Mouse (Mus musculus) spleen, adult 2 months (tissue): ENCODE measurements around the gene Rora.

Experiments used
- CTCF ChIP-seq: fragments of 200-500 bp; IDR thresholded peaks from 2 replicates; pipeline ENCODE4 v1.5.1; 2011; ENCODE audit warnings: mild to moderate bottlenecking, inconsistent platforms; ENCODE audit not compliant: insufficient read depth, insufficient read length, insufficient replicate concordance; ENCODE audit errors: extremely low read depth
- POLR2A ChIP-seq: fragments of 200-500 bp; IDR thresholded peaks from 2 replicates; pipeline ENCODE4 v1.6.1; 2011; ENCODE audit warnings: low read depth, low read length, inconsistent platforms

DNA sequence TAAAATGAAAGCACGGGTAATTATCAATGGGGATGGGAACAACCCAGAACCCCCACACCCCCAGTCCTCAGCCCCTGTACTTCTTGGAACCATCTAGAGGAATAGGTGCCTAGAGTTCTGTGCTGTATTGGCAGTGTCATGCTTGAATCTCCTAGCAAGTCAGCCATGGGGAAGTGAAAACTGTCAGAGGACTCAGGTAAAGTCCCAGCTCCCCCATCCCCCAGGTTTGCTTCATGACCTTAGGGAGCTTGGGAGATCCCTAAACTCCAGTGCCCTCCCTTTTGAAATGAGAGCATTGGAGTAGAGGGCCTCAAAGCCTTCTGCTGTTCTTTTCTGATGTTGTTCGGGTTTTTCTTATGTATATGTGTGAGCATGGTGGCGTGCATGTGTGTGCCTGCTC, 294.6 kb downstream of the Rora start:
- no peak for TF ChIP-seq CTCF
- no peak for TF ChIP-seq POLR2A
